Mouse (Mus musculus): ENCODE data around the gene Cfc1.
"Not testable (repeated sequence)": the region's sequence is repeated elsewhere in the genome, so short reads cannot be mapped to it uniquely, and the experiment has no call there.

GRCm38 (mm10) chr1:34517297-34517696, 18.2 kb upstream of the Cfc1 start:
- not testable (repeated sequence) for TF ChIP-seq CTCF (conservative IDR thresholded peaks at IDR 0.05; ENCODE audit: insufficient read depth, insufficient read length, low read depth, low read length); POLR2A (IDR thresholded peaks at IDR 0.05; ENCODE audit: low read depth, low read length)

All from kidney, adult 2 months (tissue).